Mouse (Mus musculus): ENCODE measurements around the gene Fgfr2. TPM values are rescaled to one million over a fixed set of nuclear protein-coding genes. Genes with fewer than 3 reads are reported as not detected.

Gene Fgfr2
- total and polyA plus RNA-seq, 2 experiments from 2014 or later = 12.1 to 32.6 TPM

- H3K27me3 ChIP-seq (ENCODE audit: insufficient read depth, low read length) = no peaks in the 10 kb centered on the region
- peaks cover 3% of the 10 kb centered on the region; the same call in 1 of the 2 replicates for H3K4me1 ChIP-seq (ENCODE audit: insufficient read depth, low read length)
- no peak overlapping the region for H3K9ac ChIP-seq (replicated peaks; ENCODE audit: low read length, poor library complexity, severe bottlenecking)
- no peak overlapping the region for H3K27ac ChIP-seq (ENCODE audit: low read depth, low read length)
- no peak overlapping the region for H3K4me3 ChIP-seq (ENCODE audit: low read depth, low read length)
- no peaks in the 10 kb centered on the region for H3K36me3 ChIP-seq (ENCODE audit: insufficient read depth, low read length)
- 70% methylated on average over 1 of the region's 1 CpGs for WGBS
- ATAC-seq (ENCODE audit: low FRiP score) (no peak), DNase-seq (ENCODE audit: low spot score) (no peak)
- no peaks in the 10 kb centered on the region for H3K9me3 ChIP-seq (ENCODE audit: low read length)
- no peak overlapping the region for H3K4me2 ChIP-seq (ENCODE audit: low read depth, low read length, poor library complexity, severe bottlenecking)
- no peak for TF ChIP-seq CTCF (IDR thresholded peaks at IDR 0.05)
Observed at GRCm38 (mm10) chr7:131958705-131959104, 1164.4 kb downstream of the Fgfr2 start.

DNA sequence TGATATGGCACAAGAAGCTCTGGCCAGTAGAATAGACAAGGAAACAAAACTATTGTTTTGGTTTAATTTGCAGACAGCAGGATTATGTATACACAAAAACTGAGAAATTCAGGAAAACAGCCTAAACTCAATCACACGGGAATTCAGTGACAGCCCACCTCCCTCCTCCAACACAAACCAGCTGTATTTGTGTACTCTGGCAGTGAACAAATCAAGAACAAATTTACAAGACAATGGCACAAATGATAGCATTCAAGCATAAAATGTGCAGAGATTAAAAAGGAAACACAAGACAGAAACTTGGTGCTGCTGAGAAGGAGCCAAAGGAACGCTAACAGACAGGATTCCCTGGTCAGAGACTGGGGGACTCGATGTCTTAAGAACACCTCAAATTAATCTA is 1169.7 kb downstream of the Fgfr2 start:
- no peak for DNase-seq (ENCODE audit: low spot score)
- Histone ChIP-seq H3K27me3 (ENCODE audit: insufficient read depth, low read length) (no peaks in the 10 kb centered on the region), H3K4me3 (ENCODE audit: low read depth, low read length) (no peak overlapping the region), H3K4me2 (ENCODE audit: low read depth, low read length, poor library complexity, severe bottlenecking) (no peak overlapping the region), H3K4me1 (ENCODE audit: insufficient read depth, low read length) (no peaks in the 10 kb centered on the region), H3K9ac (replicated peaks; ENCODE audit: low read length, poor library complexity, severe bottlenecking) (no peak overlapping the region), H3K9me3 (ENCODE audit: low read length) (no peaks in the 10 kb centered on the region), H3K27ac (ENCODE audit: low read depth, low read length) (no peak overlapping the region), H3K36me3 (ENCODE audit: insufficient read depth, low read length) (no peaks in the 10 kb centered on the region)
- no peak for TF ChIP-seq CTCF (IDR thresholded peaks at IDR 0.05)
- 47% methylated on average over 3 of the region's 3 CpGs for WGBS
- no peak for ATAC-seq (ENCODE audit: low FRiP score)

DNA sequence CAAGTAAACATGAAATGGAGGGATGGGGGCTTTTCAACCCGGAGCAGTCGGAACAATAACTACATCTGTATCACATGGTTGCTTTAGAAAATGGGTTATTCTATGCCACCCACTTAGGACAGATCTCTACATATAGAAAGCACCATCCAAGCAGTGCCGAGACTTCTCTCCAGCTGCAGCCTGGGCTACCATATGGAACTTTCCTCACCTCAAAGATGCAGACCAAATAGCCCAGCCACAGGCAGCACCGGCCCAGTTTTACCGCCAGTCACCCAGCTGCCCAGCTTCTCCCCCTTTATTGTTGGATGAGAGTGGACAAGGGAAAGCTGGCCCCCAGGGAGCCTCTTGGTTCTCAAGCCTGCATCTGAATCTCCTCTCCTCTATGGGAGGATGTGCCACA is 1172.0 kb downstream of the Fgfr2 start:
- no peaks in the 10 kb centered on the region for H3K4me1 ChIP-seq (ENCODE audit: insufficient read depth, low read length)
- no peak for ATAC-seq (ENCODE audit: low FRiP score)
- H3K4me3 ChIP-seq (ENCODE audit: low read depth, low read length) = no peak overlapping the region
- 86% methylated on average over 5 of the region's 5 CpGs for WGBS
- H3K27ac ChIP-seq (ENCODE audit: low read depth, low read length) = no peak overlapping the region
- H3K9me3 ChIP-seq (ENCODE audit: low read length) = no peaks in the 10 kb centered on the region
- TF ChIP-seq CTCF (IDR thresholded peaks at IDR 0.05) = no peak
- no peaks in the 10 kb centered on the region for H3K36me3 ChIP-seq (ENCODE audit: insufficient read depth, low read length)
- H3K27me3 ChIP-seq (ENCODE audit: insufficient read depth, low read length) = no peaks in the 10 kb centered on the region
- no peak for DNase-seq (ENCODE audit: low spot score)
- H3K9ac ChIP-seq (replicated peaks; ENCODE audit: low read length, poor library complexity, severe bottlenecking) = no peak overlapping the region
- H3K4me2 ChIP-seq (ENCODE audit: low read depth, low read length, poor library complexity, severe bottlenecking) = no peak overlapping the region

- Histone ChIP-seq H3K36me3 (ENCODE audit: insufficient read depth, low read length) (no peaks in the 10 kb centered on the region), H3K27me3 (ENCODE audit: insufficient read depth, low read length) (no peaks in the 10 kb centered on the region), H3K4me2 (ENCODE audit: low read depth, low read length, poor library complexity, severe bottlenecking) (no peak overlapping the region), H3K4me3 (ENCODE audit: low read depth, low read length) (no peak overlapping the region), H3K27ac (ENCODE audit: low read depth, low read length) (no peak overlapping the region), H3K9me3 (ENCODE audit: low read length) (peaks cover 6% of the 10 kb centered on the region; the same call in 1 of the 2 replicates), H3K4me1 (ENCODE audit: insufficient read depth, low read length) (no peaks in the 10 kb centered on the region), H3K9ac (replicated peaks; ENCODE audit: low read length, poor library complexity, severe bottlenecking) (no peak overlapping the region)
- DNase-seq (ENCODE audit: low spot score) = no peak
- no peak for ATAC-seq (ENCODE audit: low FRiP score)
- TF ChIP-seq CTCF (IDR thresholded peaks at IDR 0.05) = no peak
- WGBS = 87% methylated on average over 3 of the region's 3 CpGs
Observed at GRCm38 (mm10) chr7:131937611-131938010, 1185.5 kb downstream of the Fgfr2 start.

- DNase-seq (ENCODE audit: low spot score) (no peak), ATAC-seq (ENCODE audit: low FRiP score) (no peak)
- Histone ChIP-seq H3K4me3 (ENCODE audit: low read depth, low read length) (no peak overlapping the region), H3K36me3 (ENCODE audit: insufficient read depth, low read length) (no peaks in the 10 kb centered on the region), H3K9me3 (ENCODE audit: low read length) (no peaks in the 10 kb centered on the region), H3K9ac (replicated peaks; ENCODE audit: low read length, poor library complexity, severe bottlenecking) (no peak overlapping the region), H3K27ac (ENCODE audit: low read depth, low read length) (no peak overlapping the region), H3K4me2 (ENCODE audit: low read depth, low read length, poor library complexity, severe bottlenecking) (no peak overlapping the region), H3K4me1 (ENCODE audit: insufficient read depth, low read length) (no peaks in the 10 kb centered on the region), H3K27me3 (ENCODE audit: insufficient read depth, low read length) (no peaks in the 10 kb centered on the region)
- no peak for TF ChIP-seq CTCF (IDR thresholded peaks at IDR 0.05)
- WGBS = 29% methylated on average over 9 of the region's 9 CpGs
Observed at GRCm38 (mm10) chr7:131927288-131928050, 1195.7 kb downstream of the Fgfr2 start.

GRCm38 (mm10) chr7:131917384-131917783 is 1205.8 kb downstream of the Fgfr2 start:
- no peak overlapping the region for H3K4me2 ChIP-seq (ENCODE audit: low read depth, low read length, poor library complexity, severe bottlenecking)
- H3K27me3 ChIP-seq (ENCODE audit: insufficient read depth, low read length) = no peaks in the 10 kb centered on the region
- no peak for ATAC-seq (ENCODE audit: low FRiP score)
- H3K9ac ChIP-seq (replicated peaks; ENCODE audit: low read length, poor library complexity, severe bottlenecking) = no peak overlapping the region
- TF ChIP-seq CTCF (IDR thresholded peaks at IDR 0.05) = no peak
- H3K27ac ChIP-seq (ENCODE audit: low read depth, low read length) = no peak overlapping the region
- H3K36me3 ChIP-seq (ENCODE audit: insufficient read depth, low read length) = no peaks in the 10 kb centered on the region
- DNase-seq (ENCODE audit: low spot score) = no peak
- H3K9me3 ChIP-seq (ENCODE audit: low read length) = no peaks in the 10 kb centered on the region
- no peaks in the 10 kb centered on the region for H3K4me1 ChIP-seq (ENCODE audit: insufficient read depth, low read length)
- WGBS = 63% methylated on average over 7 of the region's 7 CpGs
- H3K4me3 ChIP-seq (ENCODE audit: low read depth, low read length) = no peak overlapping the region

Measured in midbrain, postnatal 0 days (tissue).